Mouse (Mus musculus): Measurements from ENCODE around the gene Gm10318. TPM values are rescaled to one million over a fixed set of nuclear protein-coding genes. Genes with fewer than 3 reads are reported as not detected.

Gene Gm10318
- polyA plus RNA-seq, 1 experiment: not detected

GRCm38 (mm10) chr10:77878985-77879384, 26.3 kb downstream of the Gm10318 start:
- TF ChIP-seq CTCF (IDR thresholded peaks at IDR 0.05; ENCODE audit: control insufficient read depth, insufficient read depth, low read length): peak; percentile 48
- TF ChIP-seq POLR2A (IDR thresholded peaks at IDR 0.05; ENCODE audit: borderline replicate concordance, control insufficient read depth, low read depth, low read length): no peak
- H3K4me3 ChIP-seq (replicated peaks; ENCODE audit: control insufficient read depth, low read depth, low read length): no peak overlapping the region
- H3K4me1 ChIP-seq (ENCODE audit: control insufficient read depth, insufficient read depth, low read length): no peaks in the 10 kb centered on the region
- WGBS: 69% methylated on average over 6 of the region's 6 CpGs
- H3K27ac ChIP-seq (ENCODE audit: control insufficient read depth, insufficient read depth, low read depth, low read length, poor library complexity): no peak overlapping the region

- WGBS: 18% methylated on average over 3 of the region's 3 CpGs
- H3K27ac ChIP-seq (ENCODE audit: control insufficient read depth, insufficient read depth, low read depth, low read length, poor library complexity): no peak overlapping the region
- no peak overlapping the region for H3K4me3 ChIP-seq (replicated peaks; ENCODE audit: control insufficient read depth, low read depth, low read length)
- TF ChIP-seq CTCF (IDR thresholded peaks at IDR 0.05; ENCODE audit: control insufficient read depth, insufficient read depth, low read length): no peak
- no peak for TF ChIP-seq POLR2A (IDR thresholded peaks at IDR 0.05; ENCODE audit: borderline replicate concordance, control insufficient read depth, low read depth, low read length)
- H3K4me1 ChIP-seq (ENCODE audit: control insufficient read depth, insufficient read depth, low read length): no peaks in the 10 kb centered on the region
These were observed 27.6 kb downstream of the Gm10318 start for GRCm38 (mm10) chr10:77880305-77880704.

- 76% methylated on average over 5 of the region's 5 CpGs for WGBS
- H3K27ac ChIP-seq (ENCODE audit: control insufficient read depth, insufficient read depth, low read depth, low read length, poor library complexity): no peak overlapping the region
- H3K4me3 ChIP-seq (replicated peaks; ENCODE audit: control insufficient read depth, low read depth, low read length): no peak overlapping the region
- TF ChIP-seq POLR2A (IDR thresholded peaks at IDR 0.05; ENCODE audit: borderline replicate concordance, control insufficient read depth, low read depth, low read length): no peak
- TF ChIP-seq CTCF (IDR thresholded peaks at IDR 0.05; ENCODE audit: control insufficient read depth, insufficient read depth, low read length): 0 out of 2 replicates have a peak, but pooled peaks have one; percentile 26
- H3K4me1 ChIP-seq (ENCODE audit: control insufficient read depth, insufficient read depth, low read length): no peaks in the 10 kb centered on the region
These were observed 29.9 kb downstream of the Gm10318 start for GRCm38 (mm10) chr10:77882553-77882952.

DNA sequence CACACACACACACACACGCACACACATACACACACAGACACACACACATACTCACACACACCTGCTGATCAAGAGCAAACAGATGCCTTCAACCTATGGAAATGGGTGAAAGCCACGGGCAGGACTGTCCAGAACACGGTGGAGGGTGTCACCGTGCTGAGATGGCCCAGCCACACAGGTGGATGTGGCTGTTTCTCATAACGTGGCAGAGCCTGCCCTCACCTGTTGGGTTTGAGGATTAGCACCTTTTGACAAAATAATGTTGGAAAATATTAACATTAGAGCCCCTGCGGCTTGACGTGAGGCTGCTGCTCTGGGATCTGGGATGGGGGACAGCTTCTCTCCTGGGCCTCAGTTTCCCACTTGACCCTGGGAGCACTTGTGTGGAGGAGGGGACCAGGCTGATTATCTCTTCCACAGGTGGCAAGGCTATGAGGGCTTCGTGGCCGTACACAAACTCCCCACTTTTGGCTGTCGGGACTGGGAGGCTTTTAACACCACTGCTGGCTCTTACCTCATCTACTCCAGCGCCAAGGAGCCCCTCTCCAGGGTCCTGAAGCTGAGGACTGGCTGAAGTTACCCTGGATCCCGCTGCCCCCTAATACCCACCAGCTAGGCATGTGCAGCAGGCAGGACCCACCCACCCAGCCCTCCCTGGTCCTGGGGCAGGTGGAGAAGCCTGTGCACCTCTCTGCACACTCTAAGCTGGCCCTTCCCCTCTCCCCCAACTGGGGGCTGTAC, 33.5 kb downstream of the Gm10318 start:
- H3K4me3 ChIP-seq (replicated peaks; ENCODE audit: control insufficient read depth, low read depth, low read length): no peak overlapping the region
- 58% methylated on average over 12 of the region's 12 CpGs for WGBS

DNA sequence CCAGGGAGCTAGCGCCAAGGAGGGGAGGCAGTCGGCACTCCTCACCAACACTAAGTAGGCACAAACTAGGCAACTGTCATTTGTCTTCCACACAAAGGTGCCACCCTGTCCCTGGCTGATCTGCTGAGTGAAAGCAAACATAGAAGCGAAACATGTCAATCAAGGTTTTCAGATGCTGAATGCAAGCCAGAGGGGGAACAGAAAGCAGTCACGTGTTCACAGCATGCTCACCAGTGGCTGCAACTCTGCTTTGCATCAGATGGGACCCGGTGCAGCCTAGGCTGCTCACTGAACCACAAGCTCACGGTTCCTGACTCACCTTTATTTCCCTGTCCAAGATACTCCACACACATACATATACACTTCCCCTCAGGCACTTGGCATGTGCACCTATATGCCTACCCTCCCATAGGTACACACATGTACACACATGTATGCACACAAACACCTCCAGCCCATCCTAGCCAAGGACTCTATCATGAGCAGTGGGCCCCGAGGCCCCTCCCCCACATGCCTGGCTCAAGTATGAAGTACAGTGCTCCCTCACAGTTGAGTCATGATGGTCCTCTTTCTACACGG, 38.4 kb downstream of the Gm10318 start:
- Histone ChIP-seq H3K4me1 (ENCODE audit: control insufficient read depth, insufficient read depth, low read length) (no peaks in the 10 kb centered on the region), H3K27ac (ENCODE audit: control insufficient read depth, insufficient read depth, low read depth, low read length, poor library complexity) (no peak overlapping the region), H3K4me3 (replicated peaks; ENCODE audit: control insufficient read depth, low read depth, low read length) (no peak overlapping the region)
- WGBS: 78% methylated on average over 8 of the region's 8 CpGs
- TF ChIP-seq POLR2A (IDR thresholded peaks at IDR 0.05; ENCODE audit: borderline replicate concordance, control insufficient read depth, low read depth, low read length) (no peak), CTCF (IDR thresholded peaks at IDR 0.05; ENCODE audit: control insufficient read depth, insufficient read depth, low read length) (no peak)

More for the DNA sequence above, 33.5 kb downstream of the Gm10318 start:
- no peak for TF ChIP-seq CTCF (IDR thresholded peaks at IDR 0.05; ENCODE audit: control insufficient read depth, insufficient read depth, low read length)
- TF ChIP-seq POLR2A (IDR thresholded peaks at IDR 0.05; ENCODE audit: borderline replicate concordance, control insufficient read depth, low read depth, low read length): no peak
- no peaks in the 10 kb centered on the region for H3K4me1 ChIP-seq (ENCODE audit: control insufficient read depth, insufficient read depth, low read length)
- H3K27ac ChIP-seq (ENCODE audit: control insufficient read depth, insufficient read depth, low read depth, low read length, poor library complexity): no peak overlapping the region

- TF ChIP-seq CTCF (IDR thresholded peaks at IDR 0.05; ENCODE audit: control insufficient read depth, insufficient read depth, low read length): no peak
- no peak for TF ChIP-seq POLR2A (IDR thresholded peaks at IDR 0.05; ENCODE audit: borderline replicate concordance, control insufficient read depth, low read depth, low read length)
- H3K4me1 ChIP-seq (ENCODE audit: control insufficient read depth, insufficient read depth, low read length): no peaks in the 10 kb centered on the region
- H3K4me3 ChIP-seq (replicated peaks; ENCODE audit: control insufficient read depth, low read depth, low read length): no peak overlapping the region
- H3K27ac ChIP-seq (ENCODE audit: control insufficient read depth, insufficient read depth, low read depth, low read length, poor library complexity): no peak overlapping the region
- 83% methylated on average over 5 of the region's 5 CpGs for whole genome bisulfite sequencing
These were observed 42.9 kb downstream of the Gm10318 start for GRCm38 (mm10) chr10:77895562-77895961.

DNA sequence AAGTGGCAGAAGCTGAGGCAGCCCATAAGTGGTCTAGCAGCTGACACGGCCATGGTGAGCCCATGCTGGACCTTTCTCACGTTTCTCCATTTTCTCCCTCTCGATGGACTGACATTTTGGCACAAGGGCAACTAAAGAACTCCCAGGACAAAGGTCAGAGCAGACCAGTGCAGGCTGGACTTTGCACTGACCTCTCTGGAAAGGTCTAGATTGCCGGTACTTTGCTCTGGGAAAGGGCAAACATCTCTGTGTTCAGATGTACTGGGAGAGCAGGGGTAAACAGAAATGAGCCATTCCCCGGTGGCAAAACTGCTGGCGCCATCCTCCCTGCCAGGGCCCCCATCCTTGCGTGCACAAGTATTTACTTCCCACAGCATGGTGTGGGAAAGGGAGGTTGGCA, 47.5 kb downstream of the Gm10318 start:
- Histone ChIP-seq H3K4me1 (ENCODE audit: control insufficient read depth, insufficient read depth, low read length) (no peaks in the 10 kb centered on the region), H3K4me3 (replicated peaks; ENCODE audit: control insufficient read depth, low read depth, low read length) (no peak overlapping the region), H3K27ac (ENCODE audit: control insufficient read depth, insufficient read depth, low read depth, low read length, poor library complexity) (no peak overlapping the region)
- TF ChIP-seq POLR2A (IDR thresholded peaks at IDR 0.05; ENCODE audit: borderline replicate concordance, control insufficient read depth, low read depth, low read length) (no peak), CTCF (IDR thresholded peaks at IDR 0.05; ENCODE audit: control insufficient read depth, insufficient read depth, low read length) (no peak)
- 66% methylated on average over 7 of the region's 7 CpGs for WGBS

- H3K4me3 ChIP-seq (replicated peaks; ENCODE audit: control insufficient read depth, low read depth, low read length): no peak overlapping the region
- H3K27ac ChIP-seq (ENCODE audit: control insufficient read depth, insufficient read depth, low read depth, low read length, poor library complexity): no peak overlapping the region
- 87% methylated on average over 27 of the region's 27 CpGs for WGBS
- no peak for TF ChIP-seq CTCF (IDR thresholded peaks at IDR 0.05; ENCODE audit: control insufficient read depth, insufficient read depth, low read length)
- no peak for TF ChIP-seq POLR2A (IDR thresholded peaks at IDR 0.05; ENCODE audit: borderline replicate concordance, control insufficient read depth, low read depth, low read length)
- no peaks in the 10 kb centered on the region for H3K4me1 ChIP-seq (ENCODE audit: control insufficient read depth, insufficient read depth, low read length)
These were observed 48.5 kb downstream of the Gm10318 start for GRCm38 (mm10) chr10:77900903-77901818.
